Comparison of ENCODE assay signal across 8 mouse cellular contexts in the genomic region with DNA sequence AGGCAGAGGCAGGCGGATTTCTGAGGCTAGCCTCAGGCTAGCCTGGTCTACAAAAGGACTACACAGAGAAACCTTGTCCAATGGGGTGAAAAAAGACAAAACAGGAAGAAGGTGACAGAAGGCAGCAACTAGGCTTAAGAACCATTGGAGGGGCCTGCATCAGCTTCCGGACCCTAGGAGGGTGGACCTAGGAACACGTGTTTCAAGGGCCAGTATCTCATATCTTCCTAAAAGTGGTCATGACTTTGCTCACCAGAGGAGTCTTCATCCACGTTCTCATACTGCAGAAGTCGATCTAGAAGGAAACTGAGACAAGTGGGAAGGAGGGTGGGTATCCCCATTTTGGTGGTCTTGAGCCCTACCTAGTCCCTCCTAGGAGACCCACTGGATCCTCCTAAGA. TPM values are rescaled to one million over a fixed set of nuclear protein-coding genes. Genes with fewer than 3 reads are reported as not detected.
DNase-seq lines count a peak whose midpoint lies in the region; ATAC-seq and TF ChIP-seq lines count a peak whose summit lies in the region.

No protein-coding gene starts in this region.

- no peak for TF ChIP-seq POLR2A in thymus, adult 2 months (IDR thresholded peaks at IDR 0.05; ENCODE audit: control insufficient read depth, extremely low read depth, insufficient read depth, low read length, poor library complexity)

- intact Hi-C loops in gastrocnemius, adult 2 months (cut with DNase I) = loop anchor here (5.0 kb wide), 1 partner anchor 39 kb away; no protein-coding TSS in a partner anchor
- intact Hi-C loops in gastrocnemius, postnatal 14 days (cut with DNase I; ENCODE audit: low total_unique reads) = no loop called here
- intact Hi-C loops in left cerebral cortex, postnatal 14 days (cut with DNase I) = no loop called here

- 46% methylated on average over 5 of the region's 5 CpGs for WGBS in thymus, adult 2 months
- 42% methylated on average over 5 of the region's 5 CpGs for WGBS in liver, embryonic 11.5 days
- 56% methylated on average over 5 of the region's 5 CpGs for WGBS in stomach, postnatal 0 days

- 0 out of 2 replicates have a peak, but pooled peaks have one; percentile 4 for ATAC-seq in liver, embryonic 11.5 days (replicated peaks; ENCODE audit: low FRiP score)
- ATAC-seq in stomach, postnatal 0 days (ENCODE audit: low FRiP score, low TSS enrichment) = no peak

- H3K4me2 ChIP-seq in liver, embryonic 11.5 days = peak overlapping the region; percentile 73
- H3K4me2 ChIP-seq in stomach, postnatal 0 days (replicated peaks; ENCODE audit: low read depth) = peak overlapping the region; percentile 55

- peak overlapping the region; percentile 80 for H3K9ac ChIP-seq in liver, embryonic 11.5 days (ENCODE audit: low read depth, low read length)
- H3K9ac ChIP-seq in stomach, postnatal 0 days (ENCODE audit: low read length) = peak overlapping the region; percentile 65

- TF ChIP-seq EP300 in stomach, postnatal 0 days (optimal IDR thresholded peaks at IDR 0.05) = no peak

- no peaks in the 10 kb centered on the region for H3K27me3 ChIP-seq in thymus, adult 2 months (ENCODE audit: control insufficient read depth, insufficient read depth, low read length)
- no peaks in the 10 kb centered on the region for H3K27me3 ChIP-seq in liver, embryonic 11.5 days (replicated peaks; ENCODE audit: control insufficient read depth, insufficient read depth, low read length)
- no peaks in the 10 kb centered on the region for H3K27me3 ChIP-seq in stomach, postnatal 0 days (ENCODE audit: control insufficient read depth, insufficient read depth, low read length)

- H3K4me3 ChIP-seq in gastrocnemius, adult 2 months = peak overlapping the region; percentile 87
- peak overlapping the region; percentile 80 for H3K4me3 ChIP-seq in thymus, adult 2 months (ENCODE audit: control insufficient read depth, insufficient read depth, low read length)
- peak overlapping the region; percentile 79 for H3K4me3 ChIP-seq in liver, embryonic 11.5 days (ENCODE audit: low read depth, low read length)
- peak overlapping the region; percentile 67 for H3K4me3 ChIP-seq in stomach, postnatal 0 days (ENCODE audit: low read depth, low read length)

- H3K4me1 ChIP-seq in thymus, adult 2 months (replicated peaks; ENCODE audit: control insufficient read depth, insufficient read depth, low read length) = peaks cover 35% of the 10 kb centered on the region
- H3K4me1 ChIP-seq in liver, embryonic 11.5 days (replicated peaks; ENCODE audit: control insufficient read depth, insufficient read depth, low read length) = peaks cover 23% of the 10 kb centered on the region
- H3K4me1 ChIP-seq in stomach, postnatal 0 days (replicated peaks; ENCODE audit: control insufficient read depth, insufficient read depth) = peaks cover 5% of the 10 kb centered on the region; the same call in 1 of the 2 replicates

- H3K9me3 ChIP-seq in liver, embryonic 11.5 days (ENCODE audit: control insufficient read depth, low read length) = no peaks in the 10 kb centered on the region
- no peaks in the 10 kb centered on the region for H3K9me3 ChIP-seq in stomach, postnatal 0 days (ENCODE audit: control insufficient read depth, low read length)

- H3K27ac ChIP-seq in gastrocnemius, adult 2 months = peak overlapping the region; percentile 95
- no peak overlapping the region for H3K27ac ChIP-seq in thymus, adult 2 months (ENCODE audit: control insufficient read depth, insufficient read depth, low read length)
- H3K27ac ChIP-seq in liver, embryonic 11.5 days (ENCODE audit: low read depth, low read length) = peak overlapping the region; percentile 67; the same call in 1 of the 2 replicates
- H3K27ac ChIP-seq in stomach, postnatal 0 days (replicated peaks) = no peak overlapping the region

- TF ChIP-seq CTCF in gastrocnemius, adult 2 months (IDR thresholded peaks at IDR 0.05) = no peak
- TF ChIP-seq CTCF in thymus, adult 2 months (IDR thresholded peaks at IDR 0.05; ENCODE audit: borderline replicate concordance, control insufficient read depth, extremely low read depth, insufficient read depth, low read length, poor library complexity) = no peak
- TF ChIP-seq CTCF in stomach, postnatal 0 days (IDR thresholded peaks at IDR 0.05; ENCODE audit: low read depth) = no peak

- H3K36me3 ChIP-seq in thymus, adult 2 months (ENCODE audit: control insufficient read depth, insufficient read depth, low read length) = peaks cover 5% of the 10 kb centered on the region; the same call in 1 of the 2 replicates
- peaks cover 35% of the 10 kb centered on the region for H3K36me3 ChIP-seq in liver, embryonic 11.5 days (ENCODE audit: control insufficient read depth, insufficient read depth, low read length)
- H3K36me3 ChIP-seq in stomach, postnatal 0 days (ENCODE audit: control insufficient read depth, insufficient read depth, low read length) = no peaks in the 10 kb centered on the region; the same call in 1 of the 2 replicates

- DNase-seq in gastrocnemius, adult 2 months = no peak
- DNase-seq in gastrocnemius, postnatal 4 days (ENCODE audit: low spot score in 2 of 2) = no peak
- DNase-seq in thymus, adult 2 months = no peak
- no peak for DNase-seq in thymus, postnatal 36 days
- DNase-seq in liver, embryonic 11.5 days (ENCODE audit: low spot score) = no peak
- no peak for DNase-seq in stomach, postnatal 0 days (ENCODE audit: low spot score)
- no peak for DNase-seq in gastrocnemius, postnatal 14 days
- DNase-seq in left cerebral cortex, postnatal 14 days (ENCODE audit: low spot score in 2 of 2) = no peak

RNA-seq across cellular contexts. Expression of a gene that starts 0.8 kb away (rescaled TPM):
- total RNA-seq in gastrocnemius, adult 2 months (2021) = 1 to 10 TPM; 5.3 to 6.3 TPM
- 10 to 100 TPM; 22.2 to 29.4 TPM for total RNA-seq in gastrocnemius, postnatal 4 days (2021)
- 18.7 and 24.6 TPM in 2 replicates for polyA plus RNA-seq in thymus, adult 2 months (2012; rRNA removed)
- polyA plus RNA-seq in liver, embryonic 11.5 days (2014; fragmentation: Nextera tagmentation; extraction: Ambion mirVana) = 17.3 and 24.6 TPM in 2 replicates
- 5.7 and 7.6 TPM in 2 replicates for polyA plus RNA-seq in stomach, postnatal 0 days (2015; fragmentation: Nextera tagmentation; extraction: Ambion mirVana)
- total RNA-seq in gastrocnemius, postnatal 14 days (2021) = 1 to 10 TPM; 6.1 to 8.5 TPM
- total RNA-seq in left cerebral cortex, postnatal 14 days (2021) = 10 to 100 TPM; 30.2 to 32.1 TPM

RNA-seq across cellular contexts. Expression of a gene that starts 1.2 kb away (rescaled TPM):
- 10 to 100 TPM in 1 of 2 experiments, 1 to 10 TPM in 1; 8.7 to 12.9 TPM for total RNA-seq in gastrocnemius, adult 2 months (2021)
- 10 to 100 TPM; 35.9 to 38.7 TPM for total RNA-seq in gastrocnemius, postnatal 4 days (2021)
- polyA plus RNA-seq in thymus, adult 2 months (2012; rRNA removed) = 120 and 122 TPM in 2 replicates
- polyA plus RNA-seq in liver, embryonic 11.5 days (2014; fragmentation: Nextera tagmentation; extraction: Ambion mirVana) = 124 and 130 TPM in 2 replicates
- 31.0 and 34.4 TPM in 2 replicates for polyA plus RNA-seq in stomach, postnatal 0 days (2015; fragmentation: Nextera tagmentation; extraction: Ambion mirVana)
- 10 to 100 TPM; 13.7 to 14.1 TPM for total RNA-seq in gastrocnemius, postnatal 14 days (2021)
- 10 to 100 TPM; 51.8 to 52.2 TPM for total RNA-seq in left cerebral cortex, postnatal 14 days (2021)

RNA-seq across cellular contexts. Expression of a gene that starts 13.8 kb away (rescaled TPM):
- total RNA-seq in gastrocnemius, adult 2 months (2021) = not detected
- under 1 TPM; 0.26 to 0.32 TPM for total RNA-seq in gastrocnemius, postnatal 4 days (2021)
- polyA plus RNA-seq in thymus, adult 2 months (2012; rRNA removed) = 0.12 and 0.13 TPM in 2 replicates
- polyA plus RNA-seq in liver, embryonic 11.5 days (2014; fragmentation: Nextera tagmentation; extraction: Ambion mirVana) = 0.52 and 1.6 TPM in 2 replicates
- polyA plus RNA-seq in stomach, postnatal 0 days (2015; fragmentation: Nextera tagmentation; extraction: Ambion mirVana) = 0.15 and 0.41 TPM in 2 replicates
- total RNA-seq in gastrocnemius, postnatal 14 days (2021) = not detected
- 10 to 100 TPM; 54.8 to 62.4 TPM for total RNA-seq in left cerebral cortex, postnatal 14 days (2021)

RNA-seq across cellular contexts. Expression of a gene that starts 23.5 kb away (rescaled TPM):
- total RNA-seq in gastrocnemius, adult 2 months (2021) = 10 to 100 TPM; 22.3 to 23.5 TPM
- 10 to 100 TPM; 61.2 to 67.0 TPM for total RNA-seq in gastrocnemius, postnatal 4 days (2021)
- polyA plus RNA-seq in thymus, adult 2 months (2012; rRNA removed) = 182 and 198 TPM in 2 replicates
- 23.0 and 24.0 TPM in 2 replicates for polyA plus RNA-seq in liver, embryonic 11.5 days (2014; fragmentation: Nextera tagmentation; extraction: Ambion mirVana)
- polyA plus RNA-seq in stomach, postnatal 0 days (2015; fragmentation: Nextera tagmentation; extraction: Ambion mirVana) = 13.9 TPM in 2 replicates
- 10 to 100 TPM; 33.1 to 33.5 TPM for total RNA-seq in gastrocnemius, postnatal 14 days (2021)
- 100 to 1,000 TPM; 163 to 169 TPM for total RNA-seq in left cerebral cortex, postnatal 14 days (2021)

RNA-seq across cellular contexts. Expression of a gene that starts 29.5 kb away (rescaled TPM):
- not detected for total RNA-seq in gastrocnemius, adult 2 months (2021)
- not detected for total RNA-seq in gastrocnemius, postnatal 4 days (2021)
- not detected in 2 replicates for polyA plus RNA-seq in thymus, adult 2 months (2012; rRNA removed)
- polyA plus RNA-seq in liver, embryonic 11.5 days (2014; fragmentation: Nextera tagmentation; extraction: Ambion mirVana) = not detected in 2 replicates
- not detected in 2 replicates for polyA plus RNA-seq in stomach, postnatal 0 days (2015; fragmentation: Nextera tagmentation; extraction: Ambion mirVana)
- not detected for total RNA-seq in gastrocnemius, postnatal 14 days (2021)
- total RNA-seq in left cerebral cortex, postnatal 14 days (2021) = not detected

Comparison
In these comparisons a context has a peak if more than half of its experiments do, and no peak if none do; other contexts are left out.
1. H3K27ac ChIP-seq: peak in gastrocnemius, adult 2 months (single experiment) and liver, embryonic 11.5 days (single experiment); none in thymus, adult 2 months (single experiment) and stomach, postnatal 0 days (single experiment).
2. RNA of a gene that starts 13.8 kb away (total RNA-seq): 54.8 to 62.4 TPM in left cerebral cortex, postnatal 14 days; 0.26 to 0.32 TPM in gastrocnemius, postnatal 4 days, not detected in gastrocnemius, adult 2 months and not detected in gastrocnemius, postnatal 14 days; every median in the first group is over 10 times any median in the second.
3. Peak in every context shown above with its lines, with median percentiles within 50 percentile points of each other: H3K4me3 ChIP-seq.